Mouse (Mus musculus) kidney, postnatal 0 days (tissue): ENCODE results near the gene Vps26a. TPM values are rescaled to one million over a fixed set of nuclear protein-coding genes. Genes with fewer than 3 reads are reported as not detected.
A peak's percentile ranks its signal among the peaks of the same experiment; 100 is the strongest.
"Not testable (repeated sequence)": the region's sequence is repeated elsewhere in the genome, so short reads cannot be mapped to it uniquely, and the experiment has no call there.

Experiments used
- ATAC-seq: fragments of 200-750 bp; cut with Nextera tagmentation; replicated peaks from 2 replicates; pipeline ENCODE4 v1.8.0; 2017; ENCODE audit warnings: low read depth, moderate number of reproducible peaks, moderate TSS enrichment, moderate library complexity; ENCODE audit not compliant: low FRiP score
- DNase-seq: peaks from one replicate; pipeline ENCODE4 v3.0.0-alpha.2; 2016; ENCODE audit warnings: low spot score
- H3K27ac ChIP-seq: fragments of 300-500 bp; sonication (generic); 2 replicates; pipeline ENCODE4 v1.5.1; 2014; ENCODE audit warnings: mild to moderate bottlenecking
- H3K27me3 ChIP-seq: fragments of 300-500 bp; sonication (generic); 2 replicates; pipeline ENCODE4 v1.6.1; 2014; ENCODE audit warnings: low read length, mixed read lengths; ENCODE audit not compliant: insufficient read depth
- H3K36me3 ChIP-seq: fragments of 300-500 bp; sonication (generic); 2 replicates; pipeline ENCODE4 v1.6.1; 2014; ENCODE audit warnings: low read length, mixed read lengths; ENCODE audit not compliant: insufficient read depth
- H3K4me1 ChIP-seq: fragments of 300-500 bp; sonication (generic); replicated peaks from 2 replicates; pipeline ENCODE4 v1.6.1; 2014; ENCODE audit warnings: antibody characterized with exemption, low read length, mixed read lengths; ENCODE audit not compliant: insufficient read depth
- H3K4me2 ChIP-seq: fragments of 300-500 bp; sonication (generic); 2 replicates; pipeline ENCODE4 v1.6.1; 2014; ENCODE audit warnings: mild to moderate bottlenecking, low read length, moderate library complexity, mixed read lengths
- H3K4me3 ChIP-seq: fragments of 300-500 bp; sonication (generic); replicated peaks from 2 replicates; pipeline ENCODE4 v1.5.1; 2014; ENCODE audit warnings: low read depth, low read length
- H3K9ac ChIP-seq: fragments of 300-500 bp; sonication (generic); 2 replicates; pipeline ENCODE4 v1.6.1; 2014; ENCODE audit warnings: low read depth, low read length
- H3K9me3 ChIP-seq: fragments of 300-500 bp; sonication (generic); replicated peaks from 2 replicates; pipeline ENCODE4 v1.6.1; 2016; ENCODE audit warnings: low read length, inconsistent platforms, mixed read lengths
- CTCF ChIP-seq: IDR thresholded peaks from 2 replicates; pipeline ENCODE4 v1.5.1; 2016; ENCODE audit warnings: antibody characterized with exemption, low read depth, mild to moderate bottlenecking, moderate library complexity
- WGBS: fragments of 180-500 bp; shearing (Covaris S2); extraction: QIAGEN DNeasy Blood & Tissue Kit; methylation state at CpG from one replicate; pipeline ENCODE4 v1.1.7; 2014; 5-methylcytosine and 5-hydroxymethylcytosine counted together
- polyA plus RNA-seq: library from polyadenylated mRNA; unstranded; fragments of >200 nt; fragmentation: Nextera tagmentation; extraction: Ambion mirVana; gene quantifications from 2 replicates; pipeline ENCODE4 v1.2.1, GENCODE M21; 2015

The Vps26a gene
- polyA plus RNA-seq, 1 experiment from 2014 or later, result 79.1 TPM

GRCm38 (mm10) chr10:62501951-62502350, 15.3 kb upstream of the Vps26a start:
- 77% methylated on average over 7 of the region's 7 CpGs for WGBS
- H3K9ac ChIP-seq, result no peak overlapping the region
- no peak for ATAC-seq
- no peak overlapping the region for H3K4me2 ChIP-seq
- H3K4me1 ChIP-seq, result no peaks in the 10 kb centered on the region
- H3K36me3 ChIP-seq, result no peaks in the 10 kb centered on the region
- no peak overlapping the region for H3K4me3 ChIP-seq
- no peak for TF ChIP-seq CTCF
- H3K9me3 ChIP-seq, result no peaks in the 10 kb centered on the region
- no peak for DNase-seq
- H3K27ac ChIP-seq, result no peak overlapping the region
- no peaks in the 10 kb centered on the region for H3K27me3 ChIP-seq

GRCm38 (mm10) chr10:62500916-62501615, 14.5 kb upstream of the Vps26a start:
- Histone ChIP-seq H3K9ac (no peak overlapping the region), H3K4me1 (no peaks in the 10 kb centered on the region), H3K9me3 (no peaks in the 10 kb centered on the region), H3K36me3 (no peaks in the 10 kb centered on the region), H3K27me3 (no peaks in the 10 kb centered on the region), H3K4me3 (no peak overlapping the region), H3K4me2 (no peak overlapping the region), H3K27ac (no peak overlapping the region)
- 84% methylated on average over 9 of the region's 9 CpGs for WGBS
- no peak for TF ChIP-seq CTCF
- ATAC-seq (no peak), DNase-seq (no peak)

GRCm38 (mm10) chr10:62500088-62500915, 13.7 kb upstream of the Vps26a start:
- Histone ChIP-seq H3K9ac (no peak overlapping the region), H3K4me3 (no peak overlapping the region), H3K4me2 (no peak overlapping the region), H3K27me3 (no peaks in the 10 kb centered on the region), H3K4me1 (no peaks in the 10 kb centered on the region), H3K9me3 (no peaks in the 10 kb centered on the region), H3K27ac (no peak overlapping the region), H3K36me3 (no peaks in the 10 kb centered on the region)
- peak; percentile 97 for TF ChIP-seq CTCF
- DNase-seq (peak; percentile 92), ATAC-seq (no peak; the same call in 1 of the 2 replicates)
- 22% methylated on average over 15 of the region's 15 CpGs for WGBS

DNA sequence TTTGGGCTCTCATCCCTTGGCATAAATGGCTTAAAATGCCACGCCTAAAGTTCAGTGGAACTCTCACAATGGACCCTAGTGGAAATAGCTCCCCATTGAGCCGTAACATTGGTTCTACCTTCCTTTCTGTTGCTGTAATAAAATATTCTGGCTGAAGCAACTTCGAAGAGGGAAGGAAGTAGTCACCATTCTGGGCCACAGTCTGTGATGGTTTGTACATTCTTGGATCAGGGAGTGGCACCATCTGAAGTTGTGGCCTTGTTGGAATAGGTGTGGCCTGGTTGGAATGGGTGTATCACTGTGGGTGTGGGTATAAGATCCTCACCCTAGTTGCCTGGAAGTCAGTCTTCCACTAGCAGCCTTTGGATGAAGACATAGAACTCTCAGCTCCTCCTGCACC, 5.1 kb upstream of the Vps26a start:
- not testable (repeated sequence) for H3K36me3 ChIP-seq, H3K4me1 ChIP-seq, H3K4me3 ChIP-seq, DNase-seq, H3K9me3 ChIP-seq, ATAC-seq, H3K9ac ChIP-seq, H3K27ac ChIP-seq, H3K27me3 ChIP-seq, H3K4me2 ChIP-seq
- WGBS, result 78% methylated on average over 3 of the region's 3 CpGs

GRCm38 (mm10) chr10:62488266-62488665, 1.7 kb upstream of the Vps26a start:
- Histone ChIP-seq H3K4me2 (no peak overlapping the region), H3K9me3 (no peaks in the 10 kb centered on the region), H3K9ac (no peak overlapping the region), H3K4me3 (no peak overlapping the region), H3K27ac (no peak overlapping the region), H3K27me3 (no peaks in the 10 kb centered on the region), H3K4me1 (no peaks in the 10 kb centered on the region), H3K36me3 (no peaks in the 10 kb centered on the region)
- WGBS, result 24% methylated on average over 1 of the region's 1 CpGs
- peak; percentile 81 for TF ChIP-seq CTCF
- ATAC-seq (no peak), DNase-seq (peak; percentile 79)

- no peaks in the 10 kb centered on the region for H3K9me3 ChIP-seq
- ATAC-seq (peak; percentile 85), DNase-seq (peak; percentile 64)
- H3K36me3 ChIP-seq, result no peaks in the 10 kb centered on the region
- no peaks in the 10 kb centered on the region for H3K4me1 ChIP-seq
- peak overlapping the region; percentile 90 for H3K9ac ChIP-seq
- no peak for TF ChIP-seq CTCF
- peak overlapping the region; percentile 94 for H3K4me3 ChIP-seq
- H3K27me3 ChIP-seq, result no peaks in the 10 kb centered on the region
- under 1% methylated on average over 41 of the region's 48 CpGs for WGBS
- peak overlapping the region; percentile 93 for H3K27ac ChIP-seq
- peak overlapping the region; percentile 86 for H3K4me2 ChIP-seq
These were observed 575 bp downstream of the Vps26a start for GRCm38 (mm10) chr10:62485878-62486582.
